Mouse (Mus musculus): Measurements from ENCODE around the gene Dpysl4.

DNA sequence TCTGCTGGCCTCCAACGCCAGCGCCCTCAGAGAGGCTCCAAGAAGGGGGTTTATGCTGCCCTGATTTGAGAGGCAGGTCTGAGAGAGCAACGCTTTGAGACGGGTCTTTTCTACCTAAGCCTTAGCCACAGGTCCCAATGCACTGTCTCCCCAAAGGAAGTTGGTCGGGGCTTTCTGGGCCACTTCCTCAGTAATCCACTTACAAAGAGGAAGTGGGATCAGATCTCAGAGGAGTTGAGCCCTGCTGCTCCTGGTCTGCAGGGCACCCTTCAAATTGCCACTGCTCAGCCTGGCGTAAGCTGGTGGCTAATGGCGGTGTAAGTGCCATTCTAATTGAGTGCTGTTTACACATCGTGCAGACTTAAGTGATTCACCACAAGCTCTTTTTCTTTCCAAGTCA lies 45.7 kb downstream of the Dpysl4 start:
- no peak for TF ChIP-seq CTCF (IDR thresholded peaks at IDR 0.05; ENCODE audit: low read depth)
- no peak for TF ChIP-seq EP300 (optimal IDR thresholded peaks at IDR 0.05)

All from stomach, postnatal 0 days (tissue).